Mouse (Mus musculus): ENCODE measurements around the gene Spg11. TPM values are rescaled to one million over a fixed set of nuclear protein-coding genes. Genes with fewer than 3 reads are reported as not detected.
A peak's percentile ranks its signal among the peaks of the same experiment; 100 is the strongest.

Spg11 gene
- polyA plus RNA-seq, 1 experiment, result 5.8 TPM

DNA sequence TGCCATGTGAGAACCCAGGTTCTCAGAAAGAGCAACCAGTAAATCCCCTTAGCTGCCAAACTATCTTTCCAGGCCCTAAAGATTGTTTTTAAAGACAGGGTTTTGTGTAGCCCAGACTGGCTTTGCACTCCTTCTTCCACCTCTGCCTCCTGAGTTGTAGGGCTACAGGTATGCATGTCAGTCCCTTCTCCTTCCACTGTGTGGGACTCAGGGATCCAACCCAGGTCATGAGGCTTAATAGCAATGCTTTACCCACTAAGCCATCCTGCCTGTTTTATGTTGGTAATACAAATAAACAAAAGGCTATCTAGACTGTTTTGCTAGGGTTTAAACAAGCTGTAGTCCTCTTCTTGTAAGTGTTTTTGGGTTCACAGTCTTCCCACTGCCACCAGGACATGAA lies 39.4 kb upstream of the Spg11 start:
- Histone ChIP-seq H3K4me3 (no peak overlapping the region), H3ac (ENCODE audit: control insufficient read depth, insufficient read length) (no peak overlapping the region), H3K36me3 (ENCODE audit: control insufficient read depth, insufficient read depth) (peaks cover 11% of the 10 kb centered on the region), H3K79me2 (ENCODE audit: control insufficient read depth, insufficient read depth) (no peaks in the 10 kb centered on the region), H3K27me3 (ENCODE audit: control insufficient read depth, insufficient read depth, insufficient read length) (no peaks in the 10 kb centered on the region), H3K4me2 (ENCODE audit: low read depth) (no peak overlapping the region)
- no peak for TF ChIP-seq TCF3 (IDR thresholded peaks at IDR 0.05; ENCODE audit: insufficient read length, low read depth)
- peak; percentile 24 for TF ChIP-seq POLR2AphosphoS2 (IDR thresholded peaks at IDR 0.05; ENCODE audit: insufficient read length, low read depth)

DNA sequence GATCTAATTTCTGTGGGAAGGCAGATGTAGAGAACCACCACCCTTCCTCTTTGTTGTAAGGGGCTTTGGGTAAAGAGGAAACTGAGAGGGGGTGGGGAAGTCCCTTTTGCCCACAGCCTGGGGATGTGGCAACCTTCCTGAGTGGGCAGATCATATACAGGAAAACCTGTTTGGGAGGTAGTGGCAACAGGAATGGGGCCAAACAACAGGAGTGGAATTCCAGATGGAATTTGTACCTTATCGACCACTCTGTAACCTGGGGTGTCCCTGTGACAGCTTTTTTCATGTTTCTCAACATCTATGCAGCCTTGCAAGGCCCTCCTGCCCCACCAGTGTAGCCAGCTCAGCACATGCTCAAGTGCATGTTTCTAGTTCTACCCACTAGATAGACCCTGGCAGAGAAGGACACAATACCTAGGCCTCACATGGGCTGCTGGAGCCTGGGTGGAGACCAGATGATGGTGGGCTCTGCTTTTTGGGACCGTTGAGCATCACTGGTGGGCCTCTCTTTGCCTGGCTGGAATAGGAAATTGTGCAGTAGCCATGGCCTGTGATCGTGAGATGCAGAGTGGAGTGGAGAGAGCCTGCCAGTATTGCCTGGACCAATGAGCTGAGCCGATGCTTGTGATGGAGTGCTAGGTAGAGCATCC lies 38.0 kb upstream of the Spg11 start:
- no peak for TF ChIP-seq MAX (IDR thresholded peaks at IDR 0.05; ENCODE audit: low read depth)
- no peak for TF ChIP-seq TCF12 (IDR thresholded peaks at IDR 0.05; ENCODE audit: insufficient read depth, poor library complexity, severe bottlenecking)
- no peak for TF ChIP-seq POLR2AphosphoS2 (IDR thresholded peaks at IDR 0.05; ENCODE audit: insufficient read length, low read depth)
- TF ChIP-seq MYOG (IDR thresholded peaks at IDR 0.05; ENCODE audit: control insufficient read depth in 1 of 3, insufficient read depth in 1 of 3, insufficient read length in 2 of 3, low read depth in 2 of 3), result no peak
- TF ChIP-seq POLR2A (IDR thresholded peaks at IDR 0.05; ENCODE audit: insufficient read length, low read depth), result no peak
- no peak for TF ChIP-seq REST (IDR thresholded peaks at IDR 0.05; ENCODE audit: insufficient read depth, insufficient read length)
- no peak for TF ChIP-seq MYOD1 (IDR thresholded peaks at IDR 0.05; ENCODE audit: control insufficient read depth in 1 of 3, insufficient read length in 2 of 3, low read depth in 2 of 3)
- TF ChIP-seq CEBPB (IDR thresholded peaks at IDR 0.05; ENCODE audit: insufficient read depth, poor library complexity, severe bottlenecking), result no peak
- TF ChIP-seq TCF3 (IDR thresholded peaks at IDR 0.05; ENCODE audit: insufficient read length, low read depth), result no peak
- no peak for TF ChIP-seq E2F4 (IDR thresholded peaks at IDR 0.05; ENCODE audit: insufficient read depth)
- TF ChIP-seq USF1 (IDR thresholded peaks at IDR 0.05; ENCODE audit: low read depth), result no peak
- no peak for TF ChIP-seq SRF (IDR thresholded peaks at IDR 0.05; ENCODE audit: control insufficient read depth, insufficient read length, low read depth)
- Histone ChIP-seq H3K4me3 (no peak overlapping the region), H3ac (ENCODE audit: control insufficient read depth, insufficient read length) (no peak overlapping the region), H3K27me3 (ENCODE audit: control insufficient read depth, insufficient read depth, insufficient read length) (no peaks in the 10 kb centered on the region), H3K4me2 (ENCODE audit: low read depth) (no peak overlapping the region), H3K36me3 (ENCODE audit: control insufficient read depth, insufficient read depth) (peaks cover 21% of the 10 kb centered on the region), H3K79me2 (ENCODE audit: control insufficient read depth, insufficient read depth) (peaks cover 3% of the 10 kb centered on the region)

DNA sequence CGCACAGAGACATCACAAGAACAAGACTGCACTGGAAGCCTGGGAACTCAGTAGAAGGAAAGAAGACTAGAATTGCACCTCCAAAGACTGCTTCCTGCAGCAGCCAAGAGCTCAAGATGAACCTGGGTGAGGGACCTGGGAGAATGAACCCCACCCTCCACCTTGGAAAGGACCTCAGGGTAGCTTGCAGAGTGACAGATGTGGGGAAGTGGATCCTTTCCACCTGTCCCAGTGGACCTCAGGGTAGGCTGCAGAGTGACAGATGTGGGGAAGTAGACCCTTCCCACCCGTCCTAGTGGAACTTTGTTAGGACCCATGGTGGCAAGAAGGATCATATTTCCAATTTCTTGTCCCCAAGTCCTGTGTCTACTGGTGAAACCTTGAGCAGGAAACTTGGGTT lies 37.1 kb upstream of the Spg11 start:
- peaks cover 12% of the 10 kb centered on the region for H3K79me2 ChIP-seq (ENCODE audit: control insufficient read depth, insufficient read depth)
- H3K27me3 ChIP-seq (ENCODE audit: control insufficient read depth, insufficient read depth, insufficient read length), result no peaks in the 10 kb centered on the region
- H3ac ChIP-seq (ENCODE audit: control insufficient read depth, insufficient read length), result no peak overlapping the region
- H3K4me3 ChIP-seq, result no peak overlapping the region
- peaks cover 21% of the 10 kb centered on the region for H3K36me3 ChIP-seq (ENCODE audit: control insufficient read depth, insufficient read depth)
- no peak overlapping the region for H3K4me2 ChIP-seq (ENCODE audit: low read depth)
- TF ChIP-seq POLR2AphosphoS2 (IDR thresholded peaks at IDR 0.05; ENCODE audit: insufficient read length, low read depth) (peak; percentile 27), SRF (IDR thresholded peaks at IDR 0.05; ENCODE audit: control insufficient read depth, insufficient read length, low read depth) (no peak)

DNA sequence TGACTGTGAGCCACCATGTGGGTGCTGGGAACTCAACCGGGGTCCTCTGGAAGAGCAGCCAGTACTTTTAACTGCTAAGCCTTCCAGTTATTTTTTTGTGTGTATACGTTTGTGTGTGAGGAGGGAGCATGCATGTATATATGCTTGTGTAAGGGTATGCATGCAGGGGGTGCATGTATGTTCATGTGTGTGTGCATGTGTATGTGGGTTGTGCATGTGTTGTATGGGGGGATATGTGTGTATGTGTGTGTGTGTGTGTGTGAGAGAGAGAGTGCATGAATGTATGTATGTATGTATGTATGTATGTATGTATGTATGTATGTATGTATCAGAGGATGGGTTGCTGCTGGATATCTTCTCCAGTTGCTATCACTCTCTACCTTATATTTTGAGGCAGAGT lies 36.3 kb upstream of the Spg11 start:
- Histone ChIP-seq H3K36me3 (ENCODE audit: control insufficient read depth, insufficient read depth) (peaks cover 21% of the 10 kb centered on the region), H3K27me3 (ENCODE audit: control insufficient read depth, insufficient read depth, insufficient read length) (no peaks in the 10 kb centered on the region), H3K79me2 (ENCODE audit: control insufficient read depth, insufficient read depth) (peaks cover 20% of the 10 kb centered on the region), H3ac (ENCODE audit: control insufficient read depth, insufficient read length) (no peak overlapping the region), H3K4me3 (no peak overlapping the region), H3K4me2 (ENCODE audit: low read depth) (no peak overlapping the region)
- no peak for TF ChIP-seq CEBPB (IDR thresholded peaks at IDR 0.05; ENCODE audit: insufficient read depth, poor library complexity, severe bottlenecking)

DNA sequence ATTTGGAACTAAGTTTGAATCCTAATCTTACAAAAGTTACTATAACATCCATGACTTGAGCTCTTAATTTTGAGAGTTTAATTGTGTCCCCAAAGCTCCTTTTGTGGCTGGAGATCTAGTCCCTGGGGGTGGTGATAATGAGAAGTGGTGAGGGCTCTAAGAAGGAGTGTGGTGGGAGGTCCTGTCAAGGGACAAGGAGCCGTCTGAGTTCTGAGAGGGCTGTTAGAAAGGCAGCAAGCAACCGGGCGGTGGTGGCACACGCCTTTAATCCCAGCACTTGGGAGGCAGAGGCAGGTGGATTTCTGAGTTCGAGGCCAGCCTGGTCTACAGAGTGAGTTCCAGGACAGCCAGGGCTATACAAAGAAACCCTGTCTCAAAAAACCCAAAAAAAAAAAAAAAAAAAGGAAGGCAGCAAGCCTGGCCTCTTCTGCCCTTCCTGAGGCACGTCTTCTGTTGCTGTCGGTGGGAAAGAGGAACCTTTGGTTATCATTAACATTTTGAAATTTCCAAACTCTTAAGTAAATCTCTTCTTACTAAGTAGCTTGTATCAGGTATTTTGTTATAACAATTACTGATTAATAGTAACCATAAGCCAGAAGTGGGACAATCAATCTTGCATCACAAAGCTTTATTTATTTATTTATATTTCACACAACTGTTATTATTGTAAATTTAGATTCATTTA lies 35.6 kb upstream of the Spg11 start:
- no peaks in the 10 kb centered on the region for H3K27me3 ChIP-seq (ENCODE audit: control insufficient read depth, insufficient read depth, insufficient read length)
- H3K4me2 ChIP-seq (ENCODE audit: low read depth), result no peak overlapping the region
- no peak overlapping the region for H3K4me3 ChIP-seq
- H3K36me3 ChIP-seq (ENCODE audit: control insufficient read depth, insufficient read depth), result peaks cover 21% of the 10 kb centered on the region
- TF ChIP-seq TCF3 (IDR thresholded peaks at IDR 0.05; ENCODE audit: insufficient read length, low read depth) (no peak), SRF (IDR thresholded peaks at IDR 0.05; ENCODE audit: control insufficient read depth, insufficient read length, low read depth) (no peak), POLR2AphosphoS2 (IDR thresholded peaks at IDR 0.05; ENCODE audit: insufficient read length, low read depth) (no peak), REST (IDR thresholded peaks at IDR 0.05; ENCODE audit: insufficient read depth, insufficient read length) (no peak), MYOD1 (IDR thresholded peaks at IDR 0.05; ENCODE audit: control insufficient read depth in 1 of 3, insufficient read length in 2 of 3, low read depth in 2 of 3) (no peak), USF1 (IDR thresholded peaks at IDR 0.05; ENCODE audit: low read depth) (no peak), TCF12 (IDR thresholded peaks at IDR 0.05; ENCODE audit: insufficient read depth, poor library complexity, severe bottlenecking) (no peak), E2F4 (IDR thresholded peaks at IDR 0.05; ENCODE audit: insufficient read depth) (no peak), CEBPB (IDR thresholded peaks at IDR 0.05; ENCODE audit: insufficient read depth, poor library complexity, severe bottlenecking) (no peak), MYOG (IDR thresholded peaks at IDR 0.05; ENCODE audit: control insufficient read depth in 1 of 3, insufficient read depth in 1 of 3, insufficient read length in 2 of 3, low read depth in 2 of 3) (no peak), POLR2A (IDR thresholded peaks at IDR 0.05; ENCODE audit: insufficient read length, low read depth) (no peak), MAX (IDR thresholded peaks at IDR 0.05; ENCODE audit: low read depth) (no peak)
- H3K79me2 ChIP-seq (ENCODE audit: control insufficient read depth, insufficient read depth), result peaks cover 27% of the 10 kb centered on the region
- H3ac ChIP-seq (ENCODE audit: control insufficient read depth, insufficient read length), result no peak overlapping the region
